Mouse (Mus musculus) hindbrain, postnatal 0 days (tissue): Measurements from ENCODE around the gene Cd300ld4. TPM values are rescaled to one million over a fixed set of nuclear protein-coding genes. Genes with fewer than 3 reads are reported as not detected.

Source experiments
- ATAC-seq: fragments of 200-750 bp; cut with Nextera tagmentation; 2 replicates; pipeline ENCODE4 v1.8.0; 2017; ENCODE audit warnings: mild to moderate bottlenecking, moderate TSS enrichment, moderate library complexity
- DNase-seq: peaks from one replicate; pipeline ENCODE4 v3.0.0-alpha.2; 2015; ENCODE audit warnings: low spot score
- H3K27ac ChIP-seq: fragments of 300-500 bp; sonication (generic); 2 replicates; pipeline ENCODE4 v1.5.1; 2014; ENCODE audit warnings: mild to moderate bottlenecking
- H3K27me3 ChIP-seq: fragments of 300-500 bp; sonication (generic); 2 replicates; pipeline ENCODE4 v1.6.1; 2014; ENCODE audit warnings: low read length, mixed read lengths; ENCODE audit not compliant: insufficient read depth
- H3K36me3 ChIP-seq: fragments of 300-500 bp; sonication (generic); 2 replicates; pipeline ENCODE4 v1.6.1; 2014; ENCODE audit warnings: low read length, mixed read lengths; ENCODE audit not compliant: insufficient read depth
- H3K4me1 ChIP-seq: fragments of 300-500 bp; sonication (generic); 2 replicates; pipeline ENCODE4 v1.6.1; 2014; ENCODE audit warnings: antibody characterized with exemption, low read length, mixed read lengths; ENCODE audit not compliant: insufficient read depth
- H3K4me2 ChIP-seq: fragments of 300-500 bp; sonication (generic); 2 replicates; pipeline ENCODE4 v1.6.1; 2014; ENCODE audit warnings: low read depth, mild to moderate bottlenecking, low read length, moderate library complexity, mixed read lengths
- H3K4me3 ChIP-seq: fragments of 300-500 bp; sonication (generic); 2 replicates; pipeline ENCODE4 v1.5.1; 2014; ENCODE audit warnings: low read length
- H3K9ac ChIP-seq: fragments of 300-500 bp; sonication (generic); replicated peaks from 2 replicates; pipeline ENCODE4 v1.6.1; 2014; ENCODE audit warnings: mild to moderate bottlenecking, low read length, moderate library complexity, mixed read lengths
- H3K9me3 ChIP-seq: fragments of 300-500 bp; sonication (generic); 2 replicates; pipeline ENCODE4 v1.6.1; 2016; ENCODE audit warnings: low read length, mixed read lengths
- CTCF ChIP-seq: IDR thresholded peaks from 2 replicates; pipeline ENCODE4 v1.5.1; 2016; ENCODE audit warnings: antibody characterized with exemption, control low read depth, low read depth
- WGBS: fragments of 180-500 bp; shearing (Covaris S2); extraction: QIAGEN DNeasy Blood & Tissue Kit; methylation state at CpG from one replicate; pipeline ENCODE4 v1.1.7; 2014; 5-methylcytosine and 5-hydroxymethylcytosine counted together
- polyA plus RNA-seq: library from polyadenylated mRNA; unstranded; fragments of >200 nt; fragmentation: Nextera tagmentation; extraction: Ambion mirVana; gene quantifications from 2 replicates; pipeline ENCODE4 v1.2.1, GENCODE M21; 2015
- total RNA-seq: library from RNA; depleted of rRNA; stranded (reverse); fragments of >200 nt; gene quantifications from 2 replicates; pipeline ENCODE4 v1.2.3, GENCODE M21; 2014; rRNA removed

Cd300ld4 gene
- total and polyA plus RNA-seq, 2 experiments from 2014 or later = not detected

DNA sequence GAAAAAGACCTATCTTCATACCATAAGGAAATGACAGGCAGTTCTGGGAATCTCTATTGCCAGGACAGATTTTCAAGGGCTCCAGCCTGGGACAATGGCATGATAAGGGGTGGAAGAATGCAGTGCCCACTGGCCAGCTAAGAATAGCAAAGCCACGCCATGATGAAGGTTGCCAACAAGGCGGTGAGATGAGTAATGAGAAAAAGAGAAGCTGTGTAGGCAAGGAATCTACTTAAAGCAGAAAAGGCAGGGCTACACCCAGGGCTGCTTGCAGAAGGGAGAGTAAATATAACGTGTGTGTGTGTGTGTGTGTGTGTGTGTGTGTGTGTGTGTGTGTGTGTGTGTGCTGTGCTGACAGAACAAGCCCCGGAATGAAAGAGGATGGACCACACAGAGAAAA is 44.9 kb downstream of the Cd300ld4 start:
- no peak overlapping the region for H3K27ac ChIP-seq
- peaks cover 10% of the 10 kb centered on the region for H3K9me3 ChIP-seq
- 77% methylated on average over 4 of the region's 4 CpGs for WGBS
- H3K27me3 ChIP-seq = no peaks in the 10 kb centered on the region
- no peaks in the 10 kb centered on the region for H3K4me1 ChIP-seq
- no peak overlapping the region for H3K4me2 ChIP-seq
- DNase-seq (no peak), ATAC-seq (no peak)
- H3K9ac ChIP-seq = no peak overlapping the region
- no peaks in the 10 kb centered on the region for H3K36me3 ChIP-seq
- no peak overlapping the region for H3K4me3 ChIP-seq
- TF ChIP-seq CTCF = no peak

DNA sequence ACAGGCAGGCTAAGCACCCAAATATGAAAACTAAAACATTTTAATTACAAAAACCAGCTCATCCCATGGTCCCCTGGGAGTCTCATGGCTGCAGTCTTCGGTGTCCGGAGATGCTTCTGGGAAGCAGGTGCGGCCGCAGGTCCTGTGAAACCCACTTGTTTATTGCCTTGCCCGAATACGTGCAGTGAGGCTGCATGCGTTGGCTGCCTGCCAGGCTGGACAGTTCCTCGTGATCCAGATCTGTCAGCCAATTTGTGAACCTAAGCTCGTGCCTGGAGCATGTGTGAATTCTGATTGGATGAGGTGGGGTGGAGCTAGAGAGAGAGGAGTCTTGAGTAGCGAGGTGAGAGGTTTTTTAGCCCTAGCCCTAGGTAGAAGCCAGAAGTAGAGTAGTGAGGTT is 54.1 kb downstream of the Cd300ld4 start:
- no peak overlapping the region for H3K9ac ChIP-seq
- TF ChIP-seq CTCF = no peak
- no peak overlapping the region for H3K4me2 ChIP-seq
- WGBS = 76% methylated on average over 10 of the region's 10 CpGs
- no peak for ATAC-seq
- no peak overlapping the region for H3K4me3 ChIP-seq
- H3K9me3 ChIP-seq = no peaks in the 10 kb centered on the region
- H3K36me3 ChIP-seq = no peaks in the 10 kb centered on the region
- H3K4me1 ChIP-seq = no peaks in the 10 kb centered on the region
- no peaks in the 10 kb centered on the region for H3K27me3 ChIP-seq
- no peak overlapping the region for H3K27ac ChIP-seq
- DNase-seq = peak; percentile 14

Other genes with a start within 250 kb of the Cd300ld4 start
- 84.6 and 94.0 TPM in 2 replicates for gene Btbd17, start 231.1 kb downstream of the Cd300ld4 start, total RNA-seq
- gene Btbd17, start 231.1 kb downstream of the Cd300ld4 start, polyA plus RNA-seq = 30.4 and 31.1 TPM in 2 replicates
- 0.58 TPM in 1 of 2 replicates, not detected in the other for gene Gpr142, start 228.1 kb downstream of the Cd300ld4 start, total RNA-seq
- gene Gpr142, start 228.1 kb downstream of the Cd300ld4 start, polyA plus RNA-seq = not detected in 2 replicates
- gene Gprc5c, start 175.9 kb downstream of the Cd300ld4 start, total RNA-seq = 12.8 and 14.1 TPM in 2 replicates
- gene Gprc5c, start 175.9 kb downstream of the Cd300ld4 start, polyA plus RNA-seq = 7.5 and 7.8 TPM in 2 replicates
- gene Cd300a, start 137.0 kb downstream of the Cd300ld4 start, total RNA-seq = 1.1 and 2.6 TPM in 2 replicates
- 1.4 and 1.5 TPM in 2 replicates for gene Cd300a, start 137.0 kb downstream of the Cd300ld4 start, polyA plus RNA-seq
- 0.37 TPM in 1 of 2 replicates, not detected in the other for gene Cd300lb, start 92.6 kb downstream of the Cd300ld4 start, total RNA-seq
- 0.08 TPM in 1 of 2 replicates, not detected in the other for gene Cd300lb, start 92.6 kb downstream of the Cd300ld4 start, polyA plus RNA-seq
- gene Cd300c, start 57.9 kb downstream of the Cd300ld4 start, total RNA-seq = not detected in 2 replicates
- gene Cd300c, start 57.9 kb downstream of the Cd300ld4 start, polyA plus RNA-seq = not detected in 2 replicates
- 0.58 TPM in 1 of 2 replicates, not detected in the other for gene Cd300ld, start 37.1 kb downstream of the Cd300ld4 start, total RNA-seq
- gene Cd300ld, start 37.1 kb downstream of the Cd300ld4 start, polyA plus RNA-seq = 0.15 TPM in 1 of 2 replicates, not detected in the other
- 0.61 and 2.1 TPM in 2 replicates for gene Cd300c2, start 25.1 kb downstream of the Cd300ld4 start, total RNA-seq
- 2.5 and 3.0 TPM in 2 replicates for gene Cd300c2, start 25.1 kb downstream of the Cd300ld4 start, polyA plus RNA-seq
- gene Cd300ld2, start 10.8 kb downstream of the Cd300ld4 start, total RNA-seq = not detected in 2 replicates
- gene Cd300ld2, start 10.8 kb downstream of the Cd300ld4 start, polyA plus RNA-seq = not detected in 2 replicates
- gene Cd300ld5, start 10.8 kb upstream of the Cd300ld4 start, total RNA-seq = not detected in 2 replicates
- gene Cd300ld5, start 10.8 kb upstream of the Cd300ld4 start, polyA plus RNA-seq = not detected in 2 replicates
- not detected in 2 replicates for gene Cd300ld3, start 21.4 kb upstream of the Cd300ld4 start, total RNA-seq
- gene Cd300ld3, start 21.4 kb upstream of the Cd300ld4 start, polyA plus RNA-seq = not detected in 2 replicates
- gene Cd300e, start 35.2 kb upstream of the Cd300ld4 start, total RNA-seq = not detected in 2 replicates
- gene Cd300e, start 35.2 kb upstream of the Cd300ld4 start, polyA plus RNA-seq = 0.09 and 0.14 TPM in 2 replicates
- 1.2 TPM in 2 replicates for gene Rab37, start 64.4 kb upstream of the Cd300ld4 start, total RNA-seq
- 1.2 and 1.3 TPM in 2 replicates for gene Rab37, start 64.4 kb upstream of the Cd300ld4 start, polyA plus RNA-seq
- gene Cd300lf, start 107.0 kb upstream of the Cd300ld4 start, total RNA-seq = not detected in 2 replicates
- gene Cd300lf, start 107.0 kb upstream of the Cd300ld4 start, polyA plus RNA-seq = 0.23 and 0.37 TPM in 2 replicates
- gene Slc9a3r1, start 136.3 kb upstream of the Cd300ld4 start, total RNA-seq = 72.6 and 76.9 TPM in 2 replicates
- gene Slc9a3r1, start 136.3 kb upstream of the Cd300ld4 start, polyA plus RNA-seq = 91.8 and 98.2 TPM in 2 replicates
- gene Tmem104, start 160.5 kb upstream of the Cd300ld4 start, total RNA-seq = 6.4 and 11.1 TPM in 2 replicates
- 10.1 and 13.5 TPM in 2 replicates for gene Tmem104, start 160.5 kb upstream of the Cd300ld4 start, polyA plus RNA-seq
- gene Nat9, start 160.8 kb upstream of the Cd300ld4 start, total RNA-seq = 17.3 and 27.8 TPM in 2 replicates
- 17.3 and 22.2 TPM in 2 replicates for gene Nat9, start 160.8 kb upstream of the Cd300ld4 start, polyA plus RNA-seq
- gene Grin2c, start 240.2 kb upstream of the Cd300ld4 start, total RNA-seq = 6.9 and 7.1 TPM in 2 replicates
- gene Grin2c, start 240.2 kb upstream of the Cd300ld4 start, polyA plus RNA-seq = 1.0 and 1.1 TPM in 2 replicates